Mouse (Mus musculus): ENCODE data around the gene Gpr108.

Gpr108 gene

DNA sequence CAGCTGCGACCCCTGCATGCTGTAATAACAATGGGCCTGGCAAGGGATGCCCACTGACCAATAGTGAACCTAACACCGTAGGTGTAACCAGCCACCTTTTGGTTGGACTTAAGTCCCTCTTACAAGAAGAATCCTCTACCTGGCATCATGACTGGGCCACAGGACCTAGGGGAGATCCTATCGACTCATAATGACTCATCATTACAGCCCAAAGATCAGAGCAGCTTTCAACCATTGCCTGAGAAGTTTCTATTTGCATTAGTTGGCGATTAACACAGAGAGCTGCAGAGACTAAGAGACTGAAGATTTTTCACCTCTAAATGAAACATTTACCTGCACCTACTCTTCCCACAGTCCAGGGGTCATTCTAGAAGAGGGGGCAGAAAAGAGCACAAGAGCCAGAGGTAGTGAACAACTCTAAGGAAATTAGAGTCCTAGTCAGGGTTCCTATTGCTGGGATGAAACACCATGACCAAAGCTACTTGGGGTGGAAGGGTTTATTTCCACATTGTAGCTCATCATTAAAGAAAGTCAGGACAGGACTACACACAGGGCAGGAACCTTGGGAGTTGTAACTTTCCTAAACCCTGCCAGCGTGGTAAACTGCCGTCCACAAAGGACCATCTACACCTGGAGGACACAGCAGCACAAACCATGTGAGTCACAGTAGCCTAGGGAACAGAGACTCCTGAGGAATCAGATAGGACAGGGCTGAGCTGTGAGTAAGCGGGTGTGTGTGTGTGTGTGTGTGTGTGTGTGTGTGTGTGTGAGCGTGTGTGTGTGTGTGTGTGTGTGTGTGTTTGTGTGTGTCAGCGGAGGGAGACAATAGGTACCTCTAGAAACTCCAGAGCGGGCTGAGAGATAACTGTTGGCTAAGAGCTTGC, 46.2 kb downstream of the Gpr108 start:
- no peak for DNase-seq

DNA sequence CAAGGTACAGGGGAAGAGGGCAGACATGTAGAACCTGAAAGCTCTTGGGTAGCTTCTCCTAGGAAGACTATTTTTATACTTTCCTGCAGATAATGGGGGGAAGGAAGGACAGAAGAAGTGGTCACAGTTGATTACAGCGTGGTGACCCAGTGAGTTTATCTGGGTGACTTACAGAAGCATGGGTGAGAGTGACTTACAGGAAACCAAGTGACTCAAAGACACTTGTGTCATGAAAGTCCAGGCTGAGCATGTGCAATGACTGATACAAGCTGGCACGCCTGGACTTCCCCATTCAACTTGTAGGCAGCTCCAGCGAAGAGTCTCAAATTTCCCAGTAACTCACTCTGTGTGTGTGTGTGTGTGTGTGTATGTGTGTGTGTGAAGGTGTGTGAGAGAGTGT, 50.0 kb downstream of the Gpr108 start:
- no peak for DNase-seq

DNA sequence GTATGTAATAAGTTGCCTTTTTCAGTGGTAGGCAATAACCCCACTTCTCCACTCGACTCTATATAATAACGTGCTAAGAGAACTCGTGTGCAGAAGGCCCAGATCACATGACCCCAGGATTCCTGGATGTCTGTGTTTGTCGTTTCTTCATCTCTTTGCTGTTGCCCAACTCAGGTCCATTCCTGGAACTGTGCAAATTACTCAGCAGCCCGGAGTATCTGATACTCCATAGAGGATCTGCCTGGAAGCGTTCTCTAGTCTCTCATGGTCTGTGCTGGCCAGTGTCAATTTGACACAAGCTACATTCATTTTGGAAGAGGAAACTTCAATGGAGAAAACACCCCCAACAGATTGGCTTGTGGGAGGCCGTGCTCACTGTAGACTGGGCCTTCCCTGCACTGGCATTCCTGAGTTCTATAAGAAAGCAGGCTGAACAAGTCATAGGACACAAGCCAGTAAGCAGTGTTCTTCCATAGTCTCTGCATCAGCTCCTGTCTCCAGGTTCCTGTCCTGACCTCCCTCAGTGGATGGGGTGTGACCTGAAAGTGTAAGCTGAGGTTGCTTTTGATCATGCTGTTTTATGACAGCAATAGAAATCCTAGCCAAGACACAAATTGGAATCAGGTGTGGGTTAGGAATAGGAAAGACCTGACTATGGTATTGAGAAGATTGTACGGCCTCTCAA, 52.8 kb downstream of the Gpr108 start:
- DNase-seq, result no peak

DNA sequence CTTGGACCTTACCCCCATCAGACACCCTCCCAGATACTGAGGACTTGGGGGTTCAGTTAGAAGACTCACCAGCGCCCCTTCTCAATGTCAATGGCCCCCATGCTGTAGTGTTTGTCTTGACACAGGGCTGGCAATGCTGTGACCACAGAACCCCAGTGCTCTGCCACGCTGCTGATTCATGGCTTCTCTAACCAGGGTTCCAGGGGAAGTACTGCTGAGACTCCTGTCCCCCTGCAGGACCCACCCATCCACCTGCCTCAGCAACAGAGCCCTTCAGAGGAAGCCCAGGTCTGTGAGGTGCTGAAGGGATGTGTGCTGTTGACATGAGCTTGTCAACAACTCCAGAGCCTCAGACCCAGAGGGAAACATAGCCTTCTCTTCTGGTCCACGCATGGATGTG, 53.5 kb downstream of the Gpr108 start:
- DNase-seq, result peak; percentile 53

DNA sequence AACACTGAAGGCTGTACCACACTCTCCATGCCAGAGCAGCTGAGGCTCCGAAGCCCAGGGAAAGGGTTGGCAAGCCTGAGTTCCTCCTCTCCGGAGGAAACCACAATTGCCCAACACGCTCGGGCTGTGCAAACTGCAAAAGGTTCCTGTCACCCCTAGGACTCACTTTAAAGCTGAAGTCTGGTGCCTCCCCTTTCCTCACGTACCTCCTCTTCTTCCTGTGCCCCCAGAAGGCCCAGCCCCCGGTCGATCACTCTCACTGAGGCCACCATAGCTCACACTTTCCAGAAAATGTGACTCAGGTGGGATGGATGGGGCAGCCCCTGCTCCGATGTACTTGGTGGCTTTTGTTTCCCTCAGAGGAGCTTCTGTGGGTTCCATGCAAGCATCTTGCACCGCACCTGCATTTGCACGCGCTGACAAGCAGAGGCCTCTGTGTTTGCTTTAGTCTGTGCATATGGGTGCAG, 54.2 kb downstream of the Gpr108 start, which contains the start of gene Tnfsf14:
TSS of gene Tnfsf14 (minus strand) at position 137 of the 467 bp plus-strand sequence.
- peak; percentile 72 for DNase-seq

DNA sequence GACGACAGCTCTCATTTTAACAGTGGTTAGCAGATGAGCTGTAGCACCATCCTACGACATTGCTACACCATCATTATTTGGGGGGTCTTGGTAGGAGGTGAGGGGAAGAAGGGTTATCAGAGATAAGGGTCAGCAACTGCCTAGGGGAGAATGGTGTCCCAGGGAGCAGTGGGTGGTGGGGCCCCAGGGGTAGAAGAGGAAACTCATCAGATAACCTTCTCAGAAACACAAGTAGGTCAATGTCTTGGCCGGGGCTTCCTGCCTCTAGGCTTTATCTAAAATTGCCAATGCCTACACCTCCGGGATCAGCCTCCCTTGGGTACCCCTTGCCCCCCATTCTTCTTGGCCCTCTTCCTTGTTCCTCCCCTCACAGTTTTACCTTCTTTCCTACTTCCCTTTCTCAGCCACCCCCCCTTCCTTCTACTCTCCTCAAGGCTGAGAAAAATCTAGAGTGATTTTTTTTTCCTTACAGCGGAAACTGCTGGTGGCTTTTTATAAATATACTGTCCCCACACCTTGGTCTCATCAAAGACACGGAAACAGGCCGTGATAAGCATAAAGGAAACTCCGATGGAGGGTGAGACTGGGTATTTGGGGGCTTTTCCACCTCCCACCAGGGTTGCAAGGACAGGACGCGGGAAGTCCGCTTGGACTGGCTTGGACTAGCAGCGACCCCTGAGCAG, 59.6 kb downstream of the Gpr108 start:
- DNase-seq, result peak; percentile 22

DNA sequence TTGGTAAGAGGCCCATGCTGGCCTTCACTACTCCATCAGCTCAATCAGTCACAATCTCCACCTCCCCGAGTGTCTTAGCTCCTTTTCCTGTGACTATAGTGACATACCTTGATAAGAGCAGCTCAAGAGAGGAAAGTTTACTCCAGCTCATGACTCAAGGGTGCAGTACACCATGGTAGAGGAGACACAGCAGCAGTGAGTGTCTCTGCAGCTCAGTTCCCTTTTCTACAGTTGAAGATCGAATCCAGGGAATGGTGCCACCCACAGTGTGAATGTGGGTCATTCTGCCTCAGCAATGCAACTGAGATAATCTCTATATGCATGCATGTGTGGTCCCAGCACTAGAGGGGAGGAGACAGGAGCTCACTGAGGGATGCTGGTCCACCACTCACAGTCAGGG, 62.6 kb downstream of the Gpr108 start:
- DNase-seq, result no peak
